9 mouse cellular contexts compared by ENCODE assay signal in genomic region chr8:119843444-119843843, GRCm38 (mm10). TPM values are rescaled to one million over a fixed set of nuclear protein-coding genes. Genes with fewer than 3 reads are reported as not detected.
DNase-seq lines count a peak whose midpoint lies in the region; ATAC-seq and TF ChIP-seq lines count a peak whose summit lies in the region.
"Had no signal": no experiment of that assay in that cellular context is flagged by ENCODE, and none has a peak within 500 bp of the region (broad histone marks: within the 10 kb centered on the region; RNA-seq: fewer than 3 reads in every experiment).

No protein-coding gene starts in this region.

- intact Hi-C loops in heart, postnatal 25 days (cut with DNase I), result loop anchor here (1.0 to 10.0 kb wide), 3 partner anchors 61 to 146 kb away; no protein-coding TSS in a partner anchor
- intact Hi-C loops in left cerebral cortex, postnatal 14 days (cut with DNase I), result loop anchor here (1.0 to 5.0 kb wide), 2 partner anchors 61 to 156 kb away; no protein-coding TSS in a partner anchor

- no peak overlapping the region for H3K4me3 ChIP-seq in kidney, adult 2 months (ENCODE audit: insufficient read depth, low read depth, low read length)
- H3K4me3 ChIP-seq in kidney, embryonic 16.5 days (ENCODE audit: low read length), result no peak overlapping the region
- H3K4me3 ChIP-seq: erythroblast, embryonic 14.5 days had no signal

- no peak overlapping the region for H3K4me2 ChIP-seq in kidney, embryonic 16.5 days (replicated peaks; ENCODE audit: low read depth, low read length)

- H3K27me3 ChIP-seq in kidney, adult 2 months (replicated peaks; ENCODE audit: control insufficient read depth, insufficient read depth, low read length), result no peaks in the 10 kb centered on the region
- H3K27me3 ChIP-seq in kidney, embryonic 16.5 days (ENCODE audit: insufficient read depth, low read length), result peaks cover 4% of the 10 kb centered on the region; the same call in 1 of the 2 replicates

- H3K36me3 ChIP-seq in kidney, adult 2 months (ENCODE audit: control insufficient read depth, insufficient read depth, low read length), result no peaks in the 10 kb centered on the region
- no peaks in the 10 kb centered on the region for H3K36me3 ChIP-seq in kidney, embryonic 16.5 days (ENCODE audit: insufficient read depth, low read length)

- TF ChIP-seq POLR2A in kidney, adult 2 months (IDR thresholded peaks at IDR 0.05; ENCODE audit: low read depth, low read length), result no peak

- peak; percentile 89 for DNase-seq in kidney, adult 2 months
- DNase-seq in Muller cell, postnatal 12 days (ENCODE audit: inconsistent ontology term), result peak; percentile 68
- peak; percentile 80 for DNase-seq in cerebellum, adult 9-11 months
- peak; percentile 32 for DNase-seq in heart, postnatal 25 days (ENCODE audit: low spot score)
- DNase-seq in left cerebral cortex, postnatal 14 days (ENCODE audit: low spot score in 2 of 2), result peak; percentile 79 to 88
- peak; percentile 77 for DNase-seq in retina, adult 2 months (ENCODE audit: low read depth, low spot score)
- peak; percentile 89 for DNase-seq in thymus, postnatal 14 days

- no peak overlapping the region for H3K27ac ChIP-seq in kidney, adult 2 months (ENCODE audit: insufficient read depth, low read depth, low read length)
- no peak overlapping the region for H3K27ac ChIP-seq in kidney, embryonic 16.5 days (ENCODE audit: low read length)

- TF ChIP-seq CTCF in kidney, adult 2 months (conservative IDR thresholded peaks at IDR 0.05; ENCODE audit: insufficient read depth, insufficient read length, low read depth, low read length), result peak; percentile 79

- H3K9ac ChIP-seq in kidney, embryonic 16.5 days (replicated peaks; ENCODE audit: low read length), result no peak overlapping the region

- WGBS in kidney, adult 2 months, result 2% methylated on average over 4 of the region's 4 CpGs
- WGBS in kidney, embryonic 16.5 days, result 0% methylated on average over 4 of the region's 4 CpGs

- peaks cover 19% of the 10 kb centered on the region; the same call in 1 of the 2 replicates for H3K4me1 ChIP-seq in kidney, adult 2 months (ENCODE audit: control insufficient read depth, insufficient read depth, low read length)
- H3K4me1 ChIP-seq in kidney, embryonic 16.5 days (ENCODE audit: insufficient read depth, low read length), result peaks cover 25% of the 10 kb centered on the region

- no peak for ATAC-seq in kidney, embryonic 16.5 days (ENCODE audit: low FRiP score, low TSS enrichment)

- H3K9me3 ChIP-seq in kidney, embryonic 16.5 days (ENCODE audit: low read length), result no peaks in the 10 kb centered on the region

RNA-seq across cellular contexts. Expression of gene Cotl1, which starts 3.1 kb away (rescaled TPM):
- polyA plus RNA-seq in kidney, adult 2 months (2012; rRNA removed), result 427 and 463 TPM in 2 replicates
- 130 and 138 TPM in 2 replicates for polyA plus RNA-seq in kidney, embryonic 16.5 days (2015; fragmentation: Nextera tagmentation; extraction: Ambion mirVana)
- total RNA-seq in heart, postnatal 25 days (2021), result 10 to 100 TPM; 17.3 to 20.2 TPM
- 10 to 100 TPM; 65.0 to 67.4 TPM for total RNA-seq in left cerebral cortex, postnatal 14 days (2021)

RNA-seq across cellular contexts. Expression of gene Klhl36, which starts 18.6 kb away (rescaled TPM):
- 37.7 and 52.4 TPM in 2 replicates for polyA plus RNA-seq in kidney, adult 2 months (2012; rRNA removed)
- polyA plus RNA-seq in kidney, embryonic 16.5 days (2015; fragmentation: Nextera tagmentation; extraction: Ambion mirVana), result 20.4 and 22.4 TPM in 2 replicates
- 1 to 10 TPM; 2.3 to 3.3 TPM for total RNA-seq in heart, postnatal 25 days (2021)
- total RNA-seq in left cerebral cortex, postnatal 14 days (2021), result 1 to 10 TPM; 6.0 to 7.3 TPM

Comparison
In these comparisons a context has a peak if more than half of its experiments do, and no peak if none do; other contexts are left out.
1. DNase-seq: peak in every context shown above with its lines; median percentile 89 in kidney, adult 2 months; 89 in thymus, postnatal 14 days; 84 in left cerebral cortex, postnatal 14 days; 80 in cerebellum, adult 9-11 months; 77 in retina, adult 2 months; 68 in Muller cell, postnatal 12 days; 32 in heart, postnatal 25 days.